Mouse (Mus musculus) hindlimb bud, embryonic 11.5 days (tissue): ENCODE data around the gene Crip2.

Source experiments
- DNase-seq: peaks from one replicate; pipeline ENCODE4 v3.0.0-alpha.2; 2012; ENCODE audit warnings: low read depth, low spot score; ENCODE audit errors: extremely low spot score

Crip2 gene

DNA sequence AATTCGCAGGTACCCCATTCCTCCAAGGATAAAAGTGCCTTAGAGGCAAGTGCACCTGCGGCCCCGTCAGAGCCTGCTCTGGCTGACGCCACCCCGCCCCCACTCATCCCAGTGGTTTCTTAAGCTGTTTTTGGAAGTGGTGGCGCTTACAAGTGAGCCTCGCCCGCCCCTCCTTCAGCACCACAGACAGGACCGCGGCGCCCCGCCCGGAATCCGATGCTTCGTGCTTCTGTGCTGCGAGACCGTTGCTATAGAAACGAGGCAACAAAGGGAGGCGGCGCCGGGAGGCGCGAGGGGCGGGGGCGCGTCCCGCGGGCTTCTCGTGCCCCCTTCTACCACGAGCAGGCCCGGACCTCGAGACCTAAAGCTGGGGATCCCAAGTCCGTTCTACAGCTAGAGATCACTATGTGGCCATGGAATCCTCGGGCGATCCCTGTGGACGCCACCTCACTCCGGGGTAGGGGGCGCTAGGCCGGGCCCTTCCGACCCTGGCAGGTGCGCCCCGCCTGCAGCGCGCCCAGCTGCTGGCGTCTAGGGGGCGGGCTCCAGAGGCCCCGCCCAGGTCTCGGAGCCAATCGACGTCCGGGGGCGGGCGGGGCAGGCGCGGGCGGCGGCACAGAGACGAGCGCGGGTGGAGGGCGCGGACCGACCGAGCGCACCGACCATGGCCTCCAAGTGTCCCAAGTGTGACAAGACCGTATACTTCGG is at the start of gene Crip2:
Crip2 (plus strand) TSS at position 329 of the 708 bp plus-strand sequence.
- peak; percentile 61 for DNase-seq

DNA sequence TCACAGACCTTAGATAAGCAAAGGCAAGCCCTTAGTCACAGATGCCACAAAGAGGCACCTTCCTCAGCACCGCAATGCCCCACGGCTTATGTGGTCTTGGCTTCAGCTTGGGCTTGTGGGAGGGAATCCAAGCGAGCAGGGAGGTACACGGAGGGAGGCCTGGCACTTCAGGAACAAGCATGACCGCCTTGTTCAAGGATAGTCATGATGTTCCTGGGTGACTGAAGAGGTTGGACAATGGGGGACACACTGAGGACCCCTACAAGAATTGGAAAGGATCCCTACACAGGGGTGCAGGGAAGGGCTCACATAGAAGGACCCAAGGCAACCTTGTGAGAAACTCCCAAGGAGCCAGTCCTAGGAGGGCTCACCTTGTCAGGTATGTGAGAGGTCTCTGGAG is 43.0 kb upstream of the Crip2 start:
- no peak for DNase-seq

DNA sequence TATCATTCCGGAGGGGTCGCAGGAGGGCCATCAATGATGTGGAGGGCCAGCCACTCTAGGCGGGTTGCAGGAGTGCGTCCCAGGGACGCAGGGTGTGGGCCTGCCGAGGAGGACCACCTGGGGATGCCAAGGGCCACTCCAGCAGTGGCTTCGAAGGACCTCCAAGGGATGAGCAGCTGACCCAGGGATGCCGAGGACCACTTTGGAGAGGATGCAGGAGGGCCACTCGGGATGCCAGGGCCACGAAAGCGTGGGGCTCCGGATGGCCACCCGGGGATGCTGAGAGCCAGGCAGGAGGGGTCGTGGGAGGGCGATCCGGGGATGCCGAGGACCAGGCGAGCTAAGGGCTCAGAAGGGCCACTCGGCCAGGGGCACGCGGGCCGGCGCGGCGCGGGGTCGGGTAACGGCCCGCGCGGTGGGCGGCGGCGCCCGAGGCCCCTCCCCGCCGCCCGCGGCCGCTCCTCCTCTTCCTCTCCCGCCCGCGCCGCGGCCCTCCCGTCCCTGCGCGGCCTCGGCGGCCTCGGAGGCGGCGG is 42.2 kb upstream of the Crip2 start, which contains the start of gene Mta1:
Mta1 (plus strand) TSS at position 530 of the 533 bp plus-strand sequence.
- DNase-seq = no peak

DNA sequence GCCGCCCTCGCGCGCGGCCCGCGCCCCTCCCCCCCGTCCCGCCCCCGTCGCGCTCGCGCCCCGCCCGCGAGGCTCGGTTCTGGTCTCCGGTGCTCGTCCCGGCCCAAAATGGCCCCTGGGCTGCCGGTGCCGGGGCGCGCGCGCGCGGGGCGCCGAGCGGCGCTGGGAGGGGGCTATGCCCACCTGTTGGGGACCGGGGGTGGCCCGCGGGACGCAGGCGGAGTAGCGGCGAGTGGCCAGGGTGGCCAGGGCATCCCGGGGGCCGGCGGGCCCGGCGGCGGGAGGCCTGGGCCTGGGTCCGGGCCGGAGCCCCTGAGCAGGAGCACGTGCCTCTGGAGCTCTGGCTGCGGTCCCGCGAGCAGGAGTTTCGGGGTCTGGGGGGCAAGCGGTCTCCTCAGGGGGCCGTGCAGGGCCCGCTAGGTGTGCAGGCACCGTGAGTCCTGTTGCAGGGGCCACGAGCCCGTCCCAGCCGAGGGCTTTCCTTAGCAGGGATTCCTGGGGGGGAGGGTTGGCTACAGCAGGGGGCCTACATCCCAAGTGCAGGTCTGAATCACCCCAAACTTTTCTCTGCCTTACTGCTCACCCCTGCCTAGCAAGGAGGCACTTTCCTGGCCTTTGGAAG is 41.4 kb upstream of the Crip2 start:
- DNase-seq = no peak

DNA sequence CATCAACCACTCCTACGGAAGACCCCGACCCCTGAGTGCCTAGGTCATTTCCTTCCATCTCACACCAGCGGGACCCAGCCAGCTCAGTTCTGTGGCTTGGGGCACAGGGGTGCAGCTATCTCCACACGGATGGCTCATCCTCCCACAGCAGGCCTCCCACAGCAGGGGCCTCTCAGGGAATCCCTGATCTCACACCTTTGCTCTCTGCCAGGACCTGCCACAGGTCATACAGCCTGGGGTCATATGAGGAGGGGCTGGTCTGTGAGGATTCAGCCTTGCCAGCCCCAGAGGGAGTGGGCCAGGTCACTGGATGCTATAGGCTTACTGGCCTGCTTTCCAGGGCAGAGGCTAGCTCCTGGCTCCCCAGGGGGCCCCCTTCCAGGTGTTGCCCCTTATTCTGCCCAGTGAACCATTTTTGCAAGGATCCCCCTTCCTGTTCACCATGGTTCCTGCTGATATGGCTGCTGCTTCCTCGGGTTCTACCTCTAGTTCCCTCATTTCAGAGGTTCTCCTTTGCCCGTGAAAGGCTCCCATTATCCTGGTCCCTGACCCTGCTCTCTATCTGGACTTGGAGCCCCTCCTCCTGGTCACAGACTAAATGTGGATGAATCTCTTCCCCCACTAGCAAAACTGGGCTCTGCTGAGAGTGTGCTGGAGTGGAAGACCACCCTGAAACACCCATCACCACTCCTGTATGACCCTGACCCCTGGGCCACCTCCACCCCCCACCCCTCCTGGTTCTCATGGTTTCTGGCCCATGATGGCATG is 40.4 kb upstream of the Crip2 start:
- no peak for DNase-seq

DNA sequence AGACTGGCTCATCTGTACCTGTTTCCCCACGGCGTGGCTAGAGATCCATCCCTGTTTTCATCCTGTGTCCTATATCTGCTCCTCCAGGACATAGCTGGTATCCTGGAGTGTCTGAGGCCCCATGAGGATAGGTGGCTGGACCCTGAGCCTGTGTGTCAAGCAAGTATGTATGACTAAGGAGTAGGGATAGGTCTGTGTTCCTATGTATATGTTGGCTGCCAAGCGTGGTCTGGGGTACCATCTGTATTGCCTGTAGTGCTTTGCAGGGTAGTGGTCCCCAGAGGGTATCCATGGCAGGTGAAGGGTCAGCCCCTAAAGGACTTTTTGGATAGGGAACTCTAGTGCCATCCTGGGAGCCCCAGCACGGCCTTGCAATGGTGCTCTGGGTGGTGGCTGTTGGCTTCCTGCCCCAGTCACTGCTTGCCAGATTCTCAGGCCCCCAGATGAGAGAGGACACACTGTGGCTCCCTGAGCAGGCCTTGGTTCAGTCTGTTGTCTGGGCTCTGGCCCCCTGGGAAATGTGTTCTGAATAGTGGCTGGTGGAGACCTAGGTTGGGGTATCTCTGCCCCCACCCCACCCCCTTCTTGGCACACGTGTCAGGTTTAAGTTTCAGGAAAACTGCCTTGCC is 39.5 kb upstream of the Crip2 start:
- DNase-seq = no peak

DNA sequence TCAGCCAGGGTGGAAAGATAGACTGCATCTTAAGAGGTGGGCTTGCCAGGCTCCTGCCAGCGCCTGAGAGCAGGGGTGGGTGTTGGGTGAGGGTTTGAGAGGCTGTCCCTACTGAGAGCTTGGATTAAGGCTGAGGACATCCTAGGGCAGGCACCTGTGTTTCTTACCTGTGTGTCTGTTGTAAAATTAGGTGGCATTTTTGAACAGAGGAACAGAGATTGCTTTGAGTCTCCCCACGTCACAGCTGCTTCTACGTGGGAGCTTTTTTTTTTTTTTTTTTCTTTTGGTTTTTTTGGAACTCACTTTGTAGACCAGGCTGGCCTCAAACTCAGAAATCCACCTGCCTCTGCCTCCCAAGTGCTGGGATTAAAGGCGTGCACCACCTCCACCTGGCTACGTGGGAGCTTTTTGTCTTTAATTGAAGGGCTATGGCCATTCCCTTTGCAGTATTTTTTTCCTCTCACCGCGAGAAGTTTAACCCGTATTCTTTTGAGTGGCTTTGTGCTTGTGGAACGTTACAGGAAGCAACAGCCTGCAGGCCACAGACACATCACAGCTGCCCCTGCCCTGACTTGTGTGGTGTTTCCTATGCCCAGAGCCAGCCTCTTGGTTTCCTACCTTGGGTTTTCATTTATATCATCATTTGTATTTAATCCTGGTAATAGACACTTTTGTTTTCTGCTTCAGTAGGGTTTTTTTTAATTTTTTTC is 38.6 kb upstream of the Crip2 start:
- no peak for DNase-seq

DNA sequence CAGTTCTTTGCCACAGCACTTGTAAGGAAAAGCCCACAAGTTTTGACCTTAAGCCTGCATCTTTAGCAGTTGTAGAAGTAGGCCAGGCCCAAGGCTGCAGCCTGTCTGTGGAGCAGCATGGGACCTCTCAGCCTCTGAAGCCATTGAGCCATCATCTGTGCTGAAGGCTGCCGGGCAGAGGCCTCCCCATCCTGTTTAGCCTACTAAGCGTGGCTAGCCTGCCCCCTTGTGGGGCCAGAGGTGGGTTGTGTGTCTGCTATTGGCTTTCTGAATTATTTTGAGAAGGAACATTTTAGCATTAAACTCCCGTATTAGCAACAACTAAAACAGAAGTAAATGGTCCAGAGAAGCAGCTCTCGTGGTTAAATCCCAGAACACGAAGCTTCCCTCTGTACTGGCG is 37.6 kb upstream of the Crip2 start:
- DNase-seq = no peak

DNA sequence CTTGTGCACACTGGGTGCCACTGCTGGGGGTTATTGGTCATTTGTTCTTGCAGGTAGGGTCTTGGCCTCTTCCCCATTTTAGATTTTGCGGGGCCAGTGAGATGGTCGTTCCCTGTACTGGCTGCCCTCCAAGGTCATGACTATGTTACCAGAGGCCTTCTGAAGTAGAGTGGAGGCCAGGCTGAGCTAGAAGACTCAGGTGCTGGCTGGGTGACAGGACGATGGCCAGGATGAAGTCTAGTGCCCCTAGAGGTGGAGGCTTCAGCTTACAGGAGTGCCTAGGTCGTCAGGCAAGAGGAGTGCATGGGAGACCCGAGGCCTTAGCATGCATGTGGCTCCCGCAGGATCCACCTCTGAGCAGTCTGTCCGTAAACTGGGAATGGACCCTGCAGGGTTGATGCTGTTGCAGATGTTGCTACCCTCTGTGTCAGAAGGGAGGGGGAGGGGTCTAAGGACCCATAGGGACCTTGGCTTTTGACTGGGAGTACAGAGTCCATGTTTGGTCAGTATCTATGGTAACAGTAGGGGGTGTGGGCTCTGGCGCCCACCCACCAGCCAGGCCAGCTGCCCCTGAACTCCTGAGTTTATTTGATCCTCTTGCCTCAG is 36.1 kb upstream of the Crip2 start:
- DNase-seq = no peak

DNA sequence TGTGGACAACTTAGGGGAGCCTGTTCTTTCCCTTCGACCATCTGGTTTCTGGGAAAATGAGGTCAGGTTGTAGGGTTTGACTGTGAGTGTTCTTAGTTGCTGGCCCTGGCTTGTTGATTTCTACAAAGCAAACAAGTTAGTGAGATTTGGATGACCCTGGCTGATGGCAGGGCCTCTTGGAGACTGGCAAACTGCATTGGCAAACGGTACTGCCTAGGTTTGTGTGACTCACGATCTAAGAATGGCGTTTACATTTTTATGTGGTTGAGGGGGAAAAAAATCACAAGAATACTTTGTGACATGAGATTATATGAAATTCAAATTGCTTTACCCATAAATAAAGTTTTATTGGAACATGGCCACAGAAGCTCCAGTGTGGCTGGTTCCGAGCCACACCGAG is 33.6 kb upstream of the Crip2 start:
- no peak for DNase-seq

DNA sequence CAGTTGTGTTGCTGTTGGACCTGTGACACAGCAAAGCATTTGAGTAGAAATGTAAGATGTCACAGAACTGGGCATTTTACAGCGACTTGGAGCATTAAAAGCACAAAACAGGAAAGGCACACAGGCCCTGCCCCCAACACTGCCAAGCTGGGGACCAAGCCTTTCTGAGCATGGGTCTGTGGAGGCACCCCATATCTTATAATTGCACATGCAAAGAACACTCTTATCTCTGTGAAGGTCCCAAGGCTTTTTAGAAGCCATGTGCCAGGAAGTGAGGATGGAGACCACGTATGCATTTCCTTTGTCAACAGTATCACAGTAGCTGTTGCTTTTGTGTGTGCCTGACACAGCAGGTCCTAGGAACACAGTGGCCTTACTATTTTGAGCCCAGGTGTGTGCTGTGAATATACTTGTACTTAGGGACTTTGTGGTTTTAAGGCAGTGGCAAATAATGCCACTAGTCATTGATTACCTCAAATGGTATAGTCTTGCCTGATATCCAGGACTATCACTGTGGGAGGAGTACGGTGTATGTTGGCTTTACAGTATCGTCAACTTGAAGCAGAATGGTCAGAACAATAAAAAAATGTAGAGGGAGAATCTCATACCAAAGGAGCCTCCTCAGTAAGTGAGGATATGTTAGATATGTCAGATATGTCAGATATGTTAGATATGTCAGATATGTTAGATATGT is 32.5 kb upstream of the Crip2 start:
- DNase-seq = no peak

DNA sequence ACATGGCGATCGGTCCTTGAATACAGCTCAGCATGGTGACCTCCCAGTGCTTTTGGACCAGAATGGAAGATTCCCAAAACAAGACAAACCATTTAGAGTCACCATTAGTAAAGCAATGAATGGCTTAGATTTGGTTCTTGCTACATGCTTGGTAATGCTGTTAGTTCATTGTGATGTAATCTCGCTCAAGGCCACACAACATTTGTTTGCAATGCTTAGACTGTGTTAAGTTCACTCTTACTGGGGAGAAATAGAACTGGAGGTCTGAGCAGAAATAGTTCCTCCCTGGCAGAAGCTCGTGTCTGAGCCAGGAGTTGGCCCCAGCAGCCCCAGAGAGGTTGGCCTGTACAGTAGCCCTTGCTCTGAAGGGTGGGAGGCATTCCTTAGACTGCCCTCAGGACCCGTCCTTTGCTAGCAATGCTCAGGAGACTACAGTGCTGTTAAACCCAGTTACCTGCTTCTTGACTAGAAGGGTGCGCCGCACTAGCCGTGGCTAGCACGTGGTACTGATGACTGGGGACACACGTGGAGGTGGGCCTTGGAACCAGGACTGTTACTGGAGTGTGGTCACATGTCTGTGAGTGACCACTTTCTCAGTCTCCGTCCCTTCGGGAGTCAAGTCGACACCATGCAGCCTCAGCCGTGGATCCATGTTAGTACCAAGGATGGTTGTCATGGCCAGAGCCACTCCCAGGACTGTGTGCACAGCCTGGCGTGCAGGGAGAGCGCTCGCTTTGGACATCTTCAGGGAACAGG is 31.3 kb upstream of the Crip2 start:
- no peak for DNase-seq

DNA sequence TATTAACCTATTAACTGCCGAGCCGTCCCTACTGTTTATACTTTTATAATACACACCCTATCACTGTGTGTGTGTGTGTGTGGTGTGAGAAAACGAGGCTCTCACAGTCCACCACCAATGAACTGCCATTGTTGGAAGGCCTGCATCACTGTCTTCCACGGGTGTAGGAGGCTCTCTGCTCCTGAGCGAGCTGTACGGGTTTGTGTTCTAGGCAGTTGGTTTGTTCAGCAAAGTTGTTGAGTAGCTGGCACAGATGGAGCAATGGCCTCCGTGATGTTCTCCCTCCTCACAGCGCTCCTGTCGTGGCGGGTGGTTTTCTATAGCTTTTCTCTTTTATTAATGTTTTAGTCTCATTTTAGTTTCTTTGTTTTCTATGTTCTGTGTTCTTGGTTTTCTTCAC is 30.2 kb upstream of the Crip2 start:
- no peak for DNase-seq

DNA sequence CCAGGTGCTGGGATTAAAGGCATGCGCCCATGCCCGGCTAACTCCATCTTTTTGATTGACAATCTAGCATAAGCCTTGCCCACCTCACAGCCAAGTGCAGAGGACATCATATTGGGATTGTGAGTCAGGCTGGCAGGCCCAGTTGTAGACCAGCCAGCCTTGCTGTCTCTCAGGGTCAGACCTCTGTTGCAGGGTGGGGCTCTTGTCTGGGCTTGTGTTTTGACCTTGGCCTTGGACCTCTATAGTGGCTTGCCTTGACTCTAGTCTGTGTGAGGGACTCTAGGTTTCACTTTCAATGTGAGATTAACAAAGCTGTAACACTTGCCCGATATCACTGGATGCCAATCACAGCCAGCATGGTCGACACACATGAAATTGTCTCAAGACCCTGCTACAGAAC is 25.9 kb upstream of the Crip2 start:
- DNase-seq = no peak

DNA sequence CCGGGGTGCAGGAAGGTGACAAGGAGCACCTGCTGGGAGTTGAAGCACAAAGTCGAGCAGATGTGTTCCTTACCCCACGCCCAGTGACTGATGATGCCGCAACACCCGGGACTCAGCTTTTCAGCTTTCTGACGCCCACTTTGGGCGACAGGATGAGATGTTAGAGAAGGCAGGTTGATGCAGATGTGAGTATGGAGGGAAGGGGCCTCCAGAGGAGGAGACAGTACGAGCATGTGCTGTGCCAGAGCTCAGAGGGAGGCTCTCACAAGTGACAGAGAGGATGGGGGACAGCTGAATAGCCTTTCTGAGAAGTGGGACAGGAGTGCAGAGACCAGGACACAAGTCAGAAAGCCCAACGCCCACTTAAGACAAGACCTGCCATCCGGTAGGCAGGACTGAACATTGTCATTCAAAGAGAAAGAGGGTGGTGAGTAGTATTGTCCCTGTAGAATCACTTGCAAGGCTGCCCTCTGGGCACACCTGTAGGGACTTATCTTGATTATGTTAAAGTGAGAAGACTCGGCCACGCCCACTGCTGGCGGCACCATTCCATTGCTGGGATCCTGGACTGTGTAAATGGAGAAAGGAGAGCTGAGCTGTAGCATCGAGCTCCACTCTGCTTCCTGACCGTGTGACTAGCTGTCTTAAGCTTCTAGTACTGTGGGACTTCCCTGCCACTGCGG is 25.0 kb upstream of the Crip2 start:
- no peak for DNase-seq

DNA sequence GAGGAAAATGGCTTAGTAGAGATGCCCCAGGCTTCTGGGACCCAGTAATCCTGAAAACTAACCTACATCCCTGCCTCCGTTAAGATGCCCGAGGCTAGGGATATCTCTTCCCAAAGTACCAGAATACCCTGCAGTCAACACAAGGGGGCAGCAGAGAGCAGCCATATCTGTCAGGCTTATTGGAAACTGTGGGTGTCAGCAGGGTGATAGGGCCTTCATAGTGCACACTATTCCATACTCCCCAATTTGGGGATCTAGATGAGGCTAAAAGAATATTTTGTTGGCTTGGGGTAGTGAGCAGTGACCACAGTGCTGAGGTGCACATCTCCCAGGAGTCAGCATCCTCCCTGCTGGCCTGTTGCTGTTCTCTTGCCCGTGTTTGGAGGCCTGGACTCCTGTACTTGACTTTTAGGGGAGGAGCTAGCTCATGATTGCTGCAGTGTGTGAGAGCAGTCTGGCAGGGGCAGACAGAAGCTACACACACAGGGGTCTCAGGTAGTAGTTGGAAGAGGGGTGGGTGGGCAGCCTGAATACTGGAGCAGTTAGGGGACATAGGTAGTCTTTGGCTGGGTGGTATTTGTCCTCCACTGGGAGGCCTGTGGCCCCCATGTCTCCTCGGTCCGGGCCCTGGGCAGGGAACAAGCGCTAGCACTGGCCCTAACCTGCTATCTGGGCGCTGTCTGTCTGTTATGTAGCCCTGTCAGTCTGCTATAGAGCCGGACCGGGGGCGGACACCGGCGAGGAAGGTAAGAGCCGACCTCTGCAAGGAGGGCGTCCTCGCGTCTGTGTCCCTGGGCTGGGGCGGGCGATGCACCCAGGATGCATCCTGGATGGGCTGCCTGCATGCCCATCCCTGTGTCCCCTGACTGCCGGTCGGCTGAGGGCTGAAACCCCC is 20.3 kb upstream of the Crip2 start:
- peak; percentile 41 for DNase-seq

DNA sequence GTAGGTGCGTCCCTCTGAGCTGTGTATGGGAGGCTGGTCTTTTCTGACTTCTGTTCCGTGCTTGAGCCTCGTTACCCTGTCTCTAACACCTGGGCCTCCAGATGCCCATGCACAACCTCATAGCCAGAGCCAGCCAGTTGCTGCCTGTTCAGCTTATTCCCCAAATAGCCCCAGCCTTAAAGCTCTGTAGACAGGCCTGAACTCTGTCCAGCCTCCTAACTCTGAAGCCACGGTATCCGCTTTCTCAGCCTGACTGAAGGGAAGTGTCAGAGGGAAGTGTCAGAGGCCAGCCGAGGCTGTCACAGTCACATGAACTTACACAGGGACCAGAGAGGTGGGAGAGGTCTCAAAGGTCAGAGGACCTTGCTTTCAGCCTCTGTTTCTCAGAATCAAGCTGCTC is 15.3 kb upstream of the Crip2 start:
- no peak for DNase-seq
